Mouse (Mus musculus): ENCODE measurements at regions not wholly inside any gene's neighbourhood (a gene's known extent, or its start where the extent isn't known, plus 50 kb on each side); places are given as distances from the start of the nearest gene placed in this dataset.
A peak's percentile ranks its signal among the peaks of the same experiment; 100 is the strongest.

DNA sequence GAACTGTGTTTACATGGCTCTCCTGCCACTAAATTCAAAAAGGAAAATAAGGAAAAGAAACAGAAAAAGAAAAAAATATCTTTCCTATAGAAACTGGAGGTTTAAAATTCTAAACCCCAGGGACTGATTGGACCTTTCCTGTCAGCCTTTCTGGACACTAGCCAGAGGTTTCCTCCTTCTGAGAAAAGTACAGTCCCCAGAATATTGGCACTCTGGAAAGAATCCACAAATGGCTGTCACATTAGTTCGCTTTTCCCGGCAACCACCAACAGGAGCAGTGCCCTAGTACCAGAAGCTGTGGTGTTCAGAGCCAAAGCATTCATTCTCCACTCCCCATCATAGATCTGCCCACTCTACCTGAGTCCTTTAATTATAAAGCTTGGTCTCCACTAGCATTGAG is 258.8 kb downstream of the Icos start:
- no peak overlapping the region for H3K27ac ChIP-seq
- no peak for TF ChIP-seq CTCF (IDR thresholded peaks at IDR 0.05; ENCODE audit: low read depth)
- 47% methylated on average over 2 of the region's 2 CpGs for WGBS

DNA sequence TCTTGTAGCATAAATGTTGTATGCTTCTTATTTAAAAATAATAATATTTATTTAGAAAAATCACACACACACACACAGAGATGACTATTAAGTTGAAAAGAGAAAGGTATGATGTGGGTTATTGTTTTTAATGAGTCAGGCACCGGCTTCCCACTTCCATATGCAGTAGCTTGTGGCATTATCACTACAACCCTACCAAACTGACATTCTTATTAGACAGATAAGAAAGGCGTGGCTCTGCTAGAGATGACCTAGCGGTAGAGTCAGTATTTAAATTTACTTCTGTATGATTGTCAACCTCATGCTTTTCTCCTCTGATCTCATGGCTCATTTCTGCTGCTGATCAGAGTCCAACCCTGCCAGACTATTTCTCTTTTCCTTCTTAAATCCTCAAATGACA is 260.9 kb downstream of the Icos start:
- DNase-seq (ENCODE audit: low spot score), result no peak
- H3K36me3 ChIP-seq (ENCODE audit: insufficient read depth, low read length), result no peaks in the 10 kb centered on the region
- no peak overlapping the region for H3K27ac ChIP-seq
- H3K27me3 ChIP-seq (ENCODE audit: insufficient read depth, low read length), result no peaks in the 10 kb centered on the region
- no peak for ATAC-seq
- 93% methylated on average over 3 of the region's 3 CpGs for WGBS
- TF ChIP-seq CTCF (IDR thresholded peaks at IDR 0.05; ENCODE audit: low read depth), result no peak
- H3K4me1 ChIP-seq (ENCODE audit: insufficient read depth, low read length), result peaks cover 8% of the 10 kb centered on the region
- no peak overlapping the region for H3K4me3 ChIP-seq (ENCODE audit: low read length)
- H3K4me2 ChIP-seq (ENCODE audit: low read depth, low read length), result no peak overlapping the region
- no peaks in the 10 kb centered on the region for H3K9me3 ChIP-seq (ENCODE audit: low read length)
- no peak overlapping the region for H3K9ac ChIP-seq (replicated peaks; ENCODE audit: low read length)

More for the DNA sequence above, 258.8 kb downstream of the Icos start:
- Histone ChIP-seq H3K36me3 (ENCODE audit: insufficient read depth, low read length) (no peaks in the 10 kb centered on the region), H3K9me3 (ENCODE audit: low read length) (no peaks in the 10 kb centered on the region), H3K9ac (replicated peaks; ENCODE audit: low read length) (no peak overlapping the region), H3K4me1 (ENCODE audit: insufficient read depth, low read length) (peaks cover 9% of the 10 kb centered on the region), H3K4me2 (ENCODE audit: low read depth, low read length) (no peak overlapping the region), H3K4me3 (ENCODE audit: low read length) (no peak overlapping the region), H3K27me3 (ENCODE audit: insufficient read depth, low read length) (no peaks in the 10 kb centered on the region)
- ATAC-seq (no peak), DNase-seq (ENCODE audit: low spot score) (peak; percentile 53)

DNA sequence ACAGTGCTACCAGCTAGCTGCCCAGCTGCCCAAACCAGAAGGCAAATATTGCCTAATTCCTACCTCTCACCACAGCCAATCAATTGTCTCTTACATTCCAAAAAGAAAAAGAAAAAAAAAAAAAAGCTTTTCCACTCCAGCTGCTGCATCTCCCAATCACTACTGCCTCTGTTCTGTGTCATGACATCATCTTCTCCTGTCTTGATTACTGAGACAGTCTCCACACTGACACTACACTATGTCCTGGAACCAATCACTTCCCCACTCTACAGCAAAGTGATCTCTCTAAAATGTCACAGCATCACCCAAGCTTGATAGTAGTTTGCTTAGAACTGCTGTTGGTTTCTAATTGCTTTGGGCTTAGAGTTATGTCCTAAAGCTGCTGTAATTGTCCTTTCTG is 279.8 kb downstream of the Icos start:
- no peak for ATAC-seq
- Histone ChIP-seq H3K27me3 (ENCODE audit: insufficient read depth, low read length) (no peaks in the 10 kb centered on the region), H3K4me2 (ENCODE audit: low read depth, low read length) (no peak overlapping the region), H3K36me3 (ENCODE audit: insufficient read depth, low read length) (no peaks in the 10 kb centered on the region), H3K9ac (replicated peaks; ENCODE audit: low read length) (no peak overlapping the region), H3K27ac (no peak overlapping the region), H3K4me1 (ENCODE audit: insufficient read depth, low read length) (no peaks in the 10 kb centered on the region), H3K9me3 (ENCODE audit: low read length) (no peaks in the 10 kb centered on the region), H3K4me3 (ENCODE audit: low read length) (no peak overlapping the region)
- DNase-seq (ENCODE audit: low spot score), result no peak
- TF ChIP-seq CTCF (IDR thresholded peaks at IDR 0.05; ENCODE audit: low read depth), result no peak

DNA sequence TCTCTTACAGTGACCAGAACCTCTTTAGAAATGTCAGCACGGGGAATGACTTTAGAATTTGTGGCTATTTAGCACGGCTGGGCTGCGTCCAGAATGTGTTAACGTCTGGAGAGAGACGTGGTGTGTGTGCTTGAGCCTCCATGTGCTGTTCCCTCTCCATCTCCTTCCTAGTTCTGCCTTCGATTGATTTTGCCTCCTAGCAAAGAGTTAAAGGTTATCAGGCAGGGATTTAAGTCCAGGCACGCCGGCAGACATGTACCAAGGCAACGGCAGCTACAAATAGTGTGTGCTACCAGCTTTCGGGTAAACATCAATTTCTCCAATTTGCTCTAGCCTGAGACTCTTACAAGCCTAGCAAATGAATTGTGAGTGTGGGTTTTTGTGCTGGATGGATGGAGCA is 285.7 kb downstream of the Icos start:
- no peaks in the 10 kb centered on the region for H3K4me1 ChIP-seq (ENCODE audit: insufficient read depth, low read length)
- H3K9me3 ChIP-seq (ENCODE audit: low read length), result no peaks in the 10 kb centered on the region
- no peak overlapping the region for H3K4me2 ChIP-seq (ENCODE audit: low read depth, low read length)
- H3K27ac ChIP-seq, result no peak overlapping the region
- 56% methylated on average over 10 of the region's 10 CpGs for WGBS
- DNase-seq (ENCODE audit: low spot score), result no peak
- no peaks in the 10 kb centered on the region for H3K27me3 ChIP-seq (ENCODE audit: insufficient read depth, low read length)
- H3K9ac ChIP-seq (replicated peaks; ENCODE audit: low read length), result no peak overlapping the region
- H3K4me3 ChIP-seq (ENCODE audit: low read length), result no peak overlapping the region
- no peak for ATAC-seq
- TF ChIP-seq CTCF (IDR thresholded peaks at IDR 0.05; ENCODE audit: low read depth), result no peak
- no peaks in the 10 kb centered on the region for H3K36me3 ChIP-seq (ENCODE audit: insufficient read depth, low read length)

DNA sequence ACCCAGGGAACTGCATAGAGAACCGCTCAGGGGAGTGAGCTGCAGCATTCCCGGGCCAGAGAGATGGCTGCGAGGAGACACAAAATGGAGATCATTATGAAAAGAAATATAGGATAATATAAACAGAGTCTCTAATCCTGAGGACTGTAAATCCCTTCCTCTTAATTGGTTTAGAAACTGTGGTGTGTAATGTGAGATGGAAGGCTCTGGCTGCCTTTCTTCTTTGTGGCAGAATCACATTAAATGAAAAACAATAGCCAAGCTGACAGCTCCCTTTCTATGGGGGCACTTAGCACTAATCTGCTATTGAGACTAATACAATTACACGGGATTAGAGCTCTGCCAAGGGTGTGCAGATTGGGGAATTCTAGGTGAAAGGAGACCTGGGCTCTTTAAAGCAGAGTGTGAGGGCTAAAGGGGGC is 288.0 kb downstream of the Icos start:
- no peak overlapping the region for H3K27ac ChIP-seq
- H3K27me3 ChIP-seq (ENCODE audit: insufficient read depth, low read length), result no peaks in the 10 kb centered on the region
- DNase-seq (ENCODE audit: low spot score), result peak; percentile 16
- no peak for TF ChIP-seq CTCF (IDR thresholded peaks at IDR 0.05; ENCODE audit: low read depth)
- H3K4me1 ChIP-seq (ENCODE audit: insufficient read depth, low read length), result no peaks in the 10 kb centered on the region
- H3K36me3 ChIP-seq (ENCODE audit: insufficient read depth, low read length), result no peaks in the 10 kb centered on the region
- H3K4me2 ChIP-seq (ENCODE audit: low read depth, low read length), result no peak overlapping the region
- H3K9ac ChIP-seq (replicated peaks; ENCODE audit: low read length), result no peak overlapping the region
- H3K4me3 ChIP-seq (ENCODE audit: low read length), result no peak overlapping the region
- 19% methylated on average over 4 of the region's 4 CpGs for WGBS
- no peaks in the 10 kb centered on the region for H3K9me3 ChIP-seq (ENCODE audit: low read length)
- ATAC-seq, result no peak

DNA sequence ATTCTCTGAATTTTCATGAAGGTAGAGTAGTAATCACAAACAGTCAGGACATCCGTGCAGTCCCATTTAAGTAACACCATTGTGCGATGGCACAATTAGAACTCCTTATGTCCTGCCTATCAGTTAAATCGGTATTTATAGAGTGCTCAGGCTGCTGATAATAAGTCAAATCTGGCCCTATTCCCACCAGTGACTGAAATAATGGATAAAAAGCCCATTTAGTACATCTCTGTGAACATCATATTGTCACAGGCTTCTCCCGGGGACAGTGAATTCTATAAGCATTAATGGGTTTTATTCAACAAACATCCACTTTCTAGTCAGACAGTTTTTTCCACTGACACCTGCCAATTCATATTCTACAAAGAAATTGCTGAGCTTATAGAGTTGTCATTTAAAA is 296.1 kb downstream of the Icos start:
- WGBS, result 67% methylated on average over 4 of the region's 4 CpGs
- no peaks in the 10 kb centered on the region for H3K4me1 ChIP-seq (ENCODE audit: insufficient read depth, low read length)
- H3K4me2 ChIP-seq (ENCODE audit: low read depth, low read length), result no peak overlapping the region
- TF ChIP-seq CTCF (IDR thresholded peaks at IDR 0.05; ENCODE audit: low read depth), result no peak
- no peaks in the 10 kb centered on the region for H3K9me3 ChIP-seq (ENCODE audit: low read length)
- no peak overlapping the region for H3K9ac ChIP-seq (replicated peaks; ENCODE audit: low read length)
- DNase-seq (ENCODE audit: low spot score), result no peak
- H3K4me3 ChIP-seq (ENCODE audit: low read length), result no peak overlapping the region
- no peak overlapping the region for H3K27ac ChIP-seq
- H3K36me3 ChIP-seq (ENCODE audit: insufficient read depth, low read length), result no peaks in the 10 kb centered on the region
- no peak for ATAC-seq
- no peaks in the 10 kb centered on the region for H3K27me3 ChIP-seq (ENCODE audit: insufficient read depth, low read length)

DNA sequence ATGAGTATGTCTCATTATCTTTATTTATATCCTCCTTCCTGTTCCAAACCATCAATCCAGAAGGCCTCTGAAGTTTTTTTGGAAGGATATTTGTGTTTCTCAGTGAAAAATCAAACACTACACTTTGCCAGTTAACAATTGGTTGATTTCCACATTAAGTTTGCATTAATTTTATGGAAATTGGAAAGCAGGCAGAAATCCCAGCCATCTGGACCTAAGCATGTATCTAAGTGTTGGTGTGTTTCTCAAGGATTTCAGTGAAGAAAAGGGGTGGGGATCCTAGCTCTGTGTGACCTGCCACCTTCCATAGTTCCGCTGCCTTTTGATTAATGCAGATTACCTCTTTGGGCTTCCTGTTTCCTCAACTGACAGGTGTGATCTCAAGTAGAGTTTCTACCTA is 296.5 kb downstream of the Icos start:
- Histone ChIP-seq H3K4me3 (ENCODE audit: low read length) (no peak overlapping the region), H3K27me3 (ENCODE audit: insufficient read depth, low read length) (no peaks in the 10 kb centered on the region), H3K4me2 (ENCODE audit: low read depth, low read length) (no peak overlapping the region), H3K36me3 (ENCODE audit: insufficient read depth, low read length) (no peaks in the 10 kb centered on the region), H3K9me3 (ENCODE audit: low read length) (no peaks in the 10 kb centered on the region), H3K4me1 (ENCODE audit: insufficient read depth, low read length) (no peaks in the 10 kb centered on the region), H3K9ac (replicated peaks; ENCODE audit: low read length) (no peak overlapping the region), H3K27ac (no peak overlapping the region)
- no peak for TF ChIP-seq CTCF (IDR thresholded peaks at IDR 0.05; ENCODE audit: low read depth)
- no peak for DNase-seq (ENCODE audit: low spot score)
- WGBS, result 94% methylated on average over 1 of the region's 1 CpGs
- no peak for ATAC-seq
